Mouse (Mus musculus) MEL (cell line): ENCODE data around the gene Ints5. TPM values are rescaled to one million over a fixed set of nuclear protein-coding genes. Genes with fewer than 3 reads are reported as not detected.

Source experiments
- DNase-seq: peaks from one replicate; pipeline ENCODE4 v3.0.0; 2011; ENCODE audit warnings: low read depth, low spot score
- H3K27ac ChIP-seq: 2 replicates; pipeline ENCODE4 v1.5.1; 2012; ENCODE audit warnings: low read depth, mild to moderate bottlenecking, control low read depth, low read length, moderate library complexity; ENCODE audit not compliant: control insufficient read depth
- H3K27me3 ChIP-seq, 2 experiments: fragments of 150-350 bp in 1 of 2; sonication (generic) in 1 of 2; 2 replicates each; pipeline ENCODE4 v1.6.1; 2012; ENCODE audit warnings: low read length in 2 of 2, mild to moderate bottlenecking in 2 of 2, improper control_type of control experiment in 1 of 2, moderate library complexity in 1 of 2; ENCODE audit not compliant: insufficient read depth in 2 of 2, control insufficient read depth in 1 of 2
- H3K36me3 ChIP-seq, 2 experiments: 2 replicates each; pipeline ENCODE4 v1.6.1; 2012 to 2014; ENCODE audit warnings: low read length in 2 of 2, improper control_type of control experiment in 1 of 2, inconsistent platforms in 1 of 2, mild to moderate bottlenecking in 1 of 2; ENCODE audit not compliant: insufficient read depth in 2 of 2, control insufficient read depth in 1 of 2
- H3K4me1 ChIP-seq, 2 experiments: fragments of 150-350 bp in 1 of 2; sonication (generic) in 1 of 2; 2 replicates each; pipeline ENCODE4 v1.6.1; 2012; ENCODE audit warnings: low read length in 2 of 2, improper control_type of control experiment in 1 of 2, mild to moderate bottlenecking in 1 of 2; ENCODE audit not compliant: insufficient read depth in 2 of 2, control insufficient read depth in 1 of 2
- H3K4me3 ChIP-seq, 2 experiments: fragments of 150-350 bp in 1 of 2; sonication (generic) in 1 of 2; 2 replicates each; pipeline ENCODE4 v1.5.1; 2012; ENCODE audit warnings: low read depth in 2 of 2, low read length in 2 of 2, mild to moderate bottlenecking in 2 of 2, moderate library complexity in 2 of 2, control low read depth in 1 of 2, improper control_type of control experiment in 1 of 2; ENCODE audit not compliant: control insufficient read depth in 1 of 2, insufficient read depth in 1 of 2
- H3K79me2 ChIP-seq: 2 replicates; pipeline ENCODE4 v1.6.1; 2012; ENCODE audit warnings: mild to moderate bottlenecking, low read length, moderate library complexity; ENCODE audit not compliant: control insufficient read depth, poor library complexity, insufficient read depth
- H3K9ac ChIP-seq: 2 replicates; pipeline ENCODE4 v1.6.1; 2012; ENCODE audit warnings: low read depth, mild to moderate bottlenecking, control low read depth, low read length, moderate library complexity; ENCODE audit not compliant: control insufficient read depth, poor library complexity, severe bottlenecking
- H3K9me3 ChIP-seq: fragments of 150-350 bp; sonication (generic); replicated peaks from 2 replicates; pipeline ENCODE4 v1.6.1; 2012; ENCODE audit warnings: mild to moderate bottlenecking, low read length, improper control_type of control experiment, moderate library complexity; ENCODE audit not compliant: insufficient read depth
- BHLHE40 ChIP-seq: IDR thresholded peaks from 2 replicates; pipeline ENCODE4 v1.6.1; 2012; ENCODE audit warnings: low read depth, mild to moderate bottlenecking, inconsistent platforms, low read length, improper control_type of control experiment, borderline replicate concordance
- CHD1 ChIP-seq: IDR thresholded peaks from 2 replicates; pipeline ENCODE4 v1.6.1; 2012; ENCODE audit warnings: low read depth, mild to moderate bottlenecking, inconsistent platforms, low read length, improper control_type of control experiment
- EP300 ChIP-seq, 2 experiments: IDR thresholded peaks; 2 replicates each; pipeline ENCODE4 v1.6.1; 2011; ENCODE audit warnings: improper control_type of control experiment in 2 of 2, low read length in 2 of 2, low read depth in 1 of 2, mild to moderate bottlenecking in 1 of 2
- GATA1 ChIP-seq: IDR thresholded peaks from 2 replicates; pipeline ENCODE4 v1.6.1; 2011; ENCODE audit warnings: low read depth, low read length, improper control_type of control experiment
- MAFK ChIP-seq: IDR thresholded peaks from 2 replicates; pipeline ENCODE4 v1.6.1; 2011; ENCODE audit warnings: low read depth, mild to moderate bottlenecking, low read length, improper control_type of control experiment, borderline replicate concordance
- MAX ChIP-seq: IDR thresholded peaks from 2 replicates; pipeline ENCODE4 v1.6.1; 2011; ENCODE audit warnings: low read length, improper control_type of control experiment
- MEF2A ChIP-seq: IDR thresholded peaks from 2 replicates; pipeline ENCODE4 v1.6.1; 2014; ENCODE audit warnings: low read depth, mild to moderate bottlenecking, inconsistent platforms, low read length, improper control_type of control experiment; ENCODE audit not compliant: poor library complexity, insufficient replicate concordance, severe bottlenecking; ENCODE audit errors: extremely low read depth
- MYB ChIP-seq: IDR thresholded peaks from 2 replicates; pipeline ENCODE4 v1.6.1; 2011; ENCODE audit warnings: mild to moderate bottlenecking, low read depth, low read length, improper control_type of control experiment
- MYC ChIP-seq: IDR thresholded peaks from 2 replicates; pipeline ENCODE4 v1.6.1; 2011; ENCODE audit warnings: low read depth, mild to moderate bottlenecking, low read length, improper control_type of control experiment, moderate library complexity
- NELFE ChIP-seq: IDR thresholded peaks from 2 replicates; pipeline ENCODE4 v1.6.1; 2011; ENCODE audit warnings: low read depth, low read length, improper control_type of control experiment
- NRF1 ChIP-seq: IDR thresholded peaks from 2 replicates; pipeline ENCODE4 v1.6.1; 2014; ENCODE audit warnings: low read depth, mild to moderate bottlenecking, inconsistent platforms, low read length, improper control_type of control experiment, moderate library complexity; ENCODE audit not compliant: poor library complexity, insufficient read depth, severe bottlenecking
- RAD21 ChIP-seq: IDR thresholded peaks from 2 replicates; pipeline ENCODE4 v1.6.1; 2011; ENCODE audit warnings: mild to moderate bottlenecking, low read depth, low read length, improper control_type of control experiment
- RCOR1 ChIP-seq: IDR thresholded peaks from 2 replicates; pipeline ENCODE4 v1.6.1; 2012; ENCODE audit warnings: low read depth, mild to moderate bottlenecking, inconsistent platforms, low read length, improper control_type of control experiment
- TBP ChIP-seq: IDR thresholded peaks from 2 replicates; pipeline ENCODE4 v1.8.0; 2011; ENCODE audit warnings: low read depth, low read length, improper control_type of control experiment
- UBTF ChIP-seq: IDR thresholded peaks from 2 replicates; pipeline ENCODE4 v1.6.1; 2012; ENCODE audit warnings: low read depth, mild to moderate bottlenecking, inconsistent platforms, low read length, improper control_type of control experiment, moderate library complexity, borderline replicate concordance; ENCODE audit not compliant: insufficient read depth
- ZC3H11A ChIP-seq: IDR thresholded peaks from 2 replicates; pipeline ENCODE4 v1.6.1; 2012; ENCODE audit warnings: low read depth, mild to moderate bottlenecking, inconsistent platforms, low read length, improper control_type of control experiment
- ZKSCAN1 ChIP-seq: IDR thresholded peaks from 2 replicates; pipeline ENCODE4 v1.6.1; 2012; ENCODE audit warnings: low read depth, mild to moderate bottlenecking, inconsistent platforms, low read length, improper control_type of control experiment, moderate library complexity
- polyA plus RNA-seq, 2 experiments: library from polyadenylated mRNA; stranded (reverse) in 1 of 2; unstranded in 1 of 2; fragments of >175 nt in 1 of 2; fragments of >200 nt in 1 of 2; gene quantifications; 2 replicates each; pipeline versions ENCODE4 v1.2.1 to v1.2.4; 2012; ENCODE audit warnings: low replicate concordance in 2 of 2, low read depth in 1 of 2; ENCODE audit not compliant: insufficient read length in 2 of 2, insufficient read depth in 1 of 2, missing spikeins in 1 of 2
- total RNA-seq: library from RNA; depleted of rRNA; stranded (reverse); fragments of 300-350 nt; gene quantifications from 2 replicates; pipeline ENCODE4 v1.2.3, GENCODE M21; 2012

Gene Ints5
- total and polyA plus RNA-seq, 3 experiments: 43.9 to 51.5 TPM; not detected in 1

DNA sequence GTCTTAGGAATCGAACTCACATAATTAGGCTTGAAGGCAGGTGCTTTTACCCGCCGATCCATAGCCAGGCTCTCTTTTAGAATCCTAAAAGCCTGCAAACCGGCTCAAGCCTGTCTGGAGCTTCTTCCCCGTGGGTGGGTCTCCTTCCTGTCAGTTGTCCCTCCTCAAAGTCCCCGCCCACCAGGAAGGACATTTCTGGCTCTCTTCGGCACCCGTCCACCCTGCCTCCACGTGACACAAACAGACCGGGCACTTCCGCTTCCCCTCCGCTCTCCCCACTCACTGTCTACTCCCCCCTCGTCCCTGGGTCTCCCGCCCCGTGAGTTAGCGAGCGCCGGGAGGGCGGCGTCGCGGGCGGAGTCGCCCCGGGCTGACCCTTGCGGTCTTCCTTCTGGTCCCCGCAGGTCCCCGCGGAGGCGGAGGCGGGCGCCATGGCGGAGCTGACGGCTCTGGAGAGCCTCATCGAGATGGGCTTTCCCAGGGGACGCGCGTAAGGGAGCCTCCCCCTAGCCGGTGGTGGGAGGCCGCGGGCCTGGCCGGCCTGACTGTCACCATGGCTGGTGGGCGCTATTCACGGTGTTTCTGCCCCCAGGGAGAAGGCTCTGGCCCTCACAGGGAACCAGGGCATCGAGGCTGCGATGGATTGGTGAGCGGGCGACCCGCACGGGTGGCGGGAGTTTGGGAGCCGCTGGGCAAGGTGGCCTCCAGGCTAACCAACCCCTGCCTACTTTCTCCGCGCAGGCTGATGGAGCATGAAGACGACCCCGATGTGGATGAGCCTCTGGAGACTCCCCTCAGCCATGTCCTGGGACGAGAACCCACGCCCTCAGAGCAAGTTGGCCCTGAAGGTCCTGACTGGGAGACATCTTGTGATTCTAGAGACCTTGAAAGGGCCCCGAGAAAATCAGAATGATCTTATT lies 21.3 kb upstream of the Ints5 start, which contains the start of gene Ubxn1 (continued):
- TF ChIP-seq NRF1 (0 out of 2 replicates have a peak, but pooled peaks have one; percentile 37), NELFE (peak; percentile 75), MYC (peak; percentile 83), TBP (peak; percentile 64; the same call in 1 of the 2 replicates), MAX (peak; percentile 99)

DNA sequence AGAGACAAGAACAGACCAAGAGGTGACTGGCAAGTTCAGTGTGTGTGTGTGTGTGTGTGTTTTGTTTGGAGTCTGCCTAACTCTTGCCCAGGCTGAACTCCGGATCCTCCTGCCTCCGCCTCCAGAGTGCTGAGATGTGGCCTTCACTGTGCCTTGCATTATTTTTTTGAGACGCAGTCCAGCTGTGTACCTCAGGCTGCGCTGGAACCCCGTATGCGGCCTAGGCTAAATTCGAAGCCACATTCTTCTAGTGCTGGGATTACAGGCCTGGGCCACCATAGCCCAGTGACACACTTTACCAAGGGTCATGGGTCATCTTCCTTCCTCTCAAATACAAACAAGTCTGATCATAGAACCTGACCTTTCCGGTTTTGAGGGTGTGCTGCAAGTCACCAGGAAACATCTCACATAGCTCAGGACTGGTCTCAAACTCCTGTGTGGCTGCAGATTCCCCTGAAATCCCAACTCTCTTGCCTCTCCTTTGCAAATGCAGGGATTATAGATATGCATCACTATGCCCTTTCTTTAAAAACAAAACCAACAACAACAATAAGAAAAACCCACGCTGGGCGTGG lies 20.5 kb upstream of the Ints5 start:
- peaks cover 10 to 21% of the 10 kb centered on the region in 2 experiments; a peak in 3 of 4 replicates for H3K4me1 ChIP-seq
- peaks cover 15% of the 10 kb centered on the region for H3K79me2 ChIP-seq
- peak overlapping the region; percentile 98 for H3K9ac ChIP-seq
- TF ChIP-seq ZC3H11A (no peak), EP300 (IDR thresholded peaks at IDR 0.05; ENCODE audit: low read depth in 1 of 2, low read length in 2 of 2) (no peak), MAFK (no peak), RCOR1 (no peak), BHLHE40 (no peak), MYB (no peak), MEF2A (no peak), UBTF (no peak)
- H3K27me3 ChIP-seq: no peaks in the 10 kb centered on the region
- peak overlapping the region; percentile 73 to 94 for H3K4me3 ChIP-seq
- no peaks in the 10 kb centered on the region for H3K9me3 ChIP-seq
- no peak for DNase-seq
- H3K36me3 ChIP-seq: peaks cover 8 to 26% of the 10 kb centered on the region in 2 experiments
- H3K27ac ChIP-seq: peak overlapping the region; percentile 68

DNA sequence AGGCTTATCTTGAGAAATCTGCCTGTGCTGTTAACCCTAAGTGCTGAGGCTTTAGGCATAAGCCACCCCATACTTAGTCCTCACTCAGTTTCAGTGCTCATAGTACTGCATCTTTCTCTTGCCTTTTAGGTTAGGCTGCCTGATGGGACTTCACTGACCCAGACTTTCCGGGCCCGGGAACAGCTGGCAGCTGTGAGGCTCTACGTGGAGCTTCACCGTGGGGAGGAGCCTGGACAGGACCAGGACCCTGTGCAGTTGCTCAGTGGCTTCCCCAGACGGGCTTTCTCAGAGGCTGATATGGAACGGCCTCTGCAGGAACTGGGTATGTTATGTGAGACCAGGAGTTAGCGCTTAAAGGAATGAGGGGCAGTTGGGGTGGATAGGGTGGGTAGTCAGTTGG lies 17.8 kb upstream of the Ints5 start:
- Histone ChIP-seq H3K9ac (no peak overlapping the region), H3K4me1 (peaks cover 10 to 21% of the 10 kb centered on the region in 2 experiments; a peak in 3 of 4 replicates), H3K36me3 (peaks cover 8 to 31% of the 10 kb centered on the region in 2 experiments), H3K27ac (no peak overlapping the region; the same call in 1 of the 2 replicates), H3K4me3 (no peak overlapping the region), H3K27me3 (no peaks in the 10 kb centered on the region), H3K79me2 (peaks cover 15% of the 10 kb centered on the region), H3K9me3 (no peaks in the 10 kb centered on the region)
- no peak for TF ChIP-seq EP300 (IDR thresholded peaks at IDR 0.05; ENCODE audit: low read depth in 1 of 2, low read length in 2 of 2)
- TF ChIP-seq ZKSCAN1: no peak
- no peak for TF ChIP-seq NELFE
- TF ChIP-seq CHD1: no peak
- no peak for TF ChIP-seq GATA1
- no peak for TF ChIP-seq RAD21
- DNase-seq: no peak
